Mouse (Mus musculus): ENCODE measurements at regions not wholly inside any gene's neighbourhood (a gene's known extent, or its start where the extent isn't known, plus 50 kb on each side); places are given as distances from the start of the nearest gene placed in this dataset.

GRCm38 (mm10) chr3:117188782-117189500 lies 171.7 kb downstream of the Plppr4 start:
- no peak for TF ChIP-seq CTCF (IDR thresholded peaks at IDR 0.05)
- TF ChIP-seq POLR2A (IDR thresholded peaks at IDR 0.05; ENCODE audit: insufficient read depth, low read depth, low read length) = no peak

All from heart, adult 2 months (tissue).